Mouse (Mus musculus): ENCODE measurements around the gene Utrn. TPM values are rescaled to one million over a fixed set of nuclear protein-coding genes. Genes with fewer than 3 reads are reported as not detected.
"Not testable (repeated sequence)": the region's sequence is repeated elsewhere in the genome, so short reads cannot be mapped to it uniquely, and the experiment has no call there.

The Utrn gene
- polyA plus RNA-seq, 1 experiment from 2014 or later, result 67.0 TPM

DNA sequence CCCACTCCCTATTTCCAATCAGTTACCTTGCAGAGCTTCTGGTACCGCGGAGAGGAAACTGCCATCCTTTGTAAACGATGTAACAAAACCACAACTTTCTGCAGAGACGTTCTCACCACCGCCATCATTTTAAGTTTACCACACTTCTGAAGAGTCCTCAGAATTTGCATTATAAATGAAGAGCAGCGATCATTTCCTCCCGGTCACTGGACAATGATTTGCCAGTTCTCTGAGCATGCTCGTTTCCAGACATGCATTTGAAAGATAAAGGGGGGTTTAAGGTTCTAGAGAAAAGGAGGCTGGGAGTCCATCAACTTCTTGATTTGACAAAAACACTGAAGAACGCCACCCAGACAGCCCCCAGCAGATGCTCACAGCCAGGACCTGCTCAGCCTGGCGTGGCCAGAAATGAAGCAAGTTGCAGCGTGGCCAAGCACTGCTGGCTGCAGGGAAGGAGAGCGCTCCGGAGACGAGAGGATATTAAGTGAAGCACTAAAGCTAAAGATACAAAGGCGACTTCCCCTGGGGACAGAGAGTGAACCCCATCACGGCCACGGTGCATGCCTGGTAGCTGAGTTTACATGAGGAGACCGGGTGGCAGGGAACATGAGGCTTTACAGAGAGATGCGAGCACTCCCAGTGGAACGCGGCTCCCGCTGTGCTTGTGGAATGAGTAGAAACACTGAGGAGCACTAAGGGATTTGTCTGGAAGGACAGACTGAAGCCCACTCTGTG is 254.5 kb downstream of the Utrn start:
- no peaks in the 10 kb centered on the region for H3K27me3 ChIP-seq (ENCODE audit: control insufficient read depth, insufficient read depth, low read length)
- H3K4me3 ChIP-seq (ENCODE audit: control insufficient read depth in 1 of 2, insufficient read depth in 1 of 2, low read depth in 1 of 2, low read length in 2 of 2), result peak overlapping the region; percentile 7 to 21; a peak in 3 of 4 replicates
- no peak for ATAC-seq (ENCODE audit: insufficient number of reproducible peaks, insufficient read depth, low FRiP score, low read depth)
- no peak overlapping the region for H3K27ac ChIP-seq (replicated peaks in 1 of 2; ENCODE audit: control insufficient read depth in 1 of 2, insufficient read depth in 1 of 2, low read depth in 2 of 2, low read length in 2 of 2)
- H3K36me3 ChIP-seq (ENCODE audit: control insufficient read depth, insufficient read depth, low read length), result no peaks in the 10 kb centered on the region
- H3K4me2 ChIP-seq (ENCODE audit: low read length), result peak overlapping the region; percentile 55
- H3K4me1 ChIP-seq (ENCODE audit: control insufficient read depth in 2 of 2, insufficient read depth in 2 of 2, low read length in 2 of 2), result peaks cover 0 to 7% of the 10 kb centered on the region in 2 experiments; a peak in 1 of 4 replicates
- H3K9ac ChIP-seq (ENCODE audit: low read length), result peak overlapping the region; percentile 35; the same call in 1 of the 2 replicates
- H3K9me3 ChIP-seq (ENCODE audit: control insufficient read depth, low read length), result no peaks in the 10 kb centered on the region
- 15% methylated on average over 22 of the region's 22 CpGs for WGBS

- H3K9ac ChIP-seq (ENCODE audit: low read length), result no peak overlapping the region
- WGBS, result 22% methylated on average over 4 of the region's 4 CpGs
- ATAC-seq (ENCODE audit: insufficient number of reproducible peaks, insufficient read depth, low FRiP score, low read depth), result no peak
Measured at GRCm38 (mm10) chr10:12612235-12612863, 256.8 kb downstream of the Utrn start.

DNA sequence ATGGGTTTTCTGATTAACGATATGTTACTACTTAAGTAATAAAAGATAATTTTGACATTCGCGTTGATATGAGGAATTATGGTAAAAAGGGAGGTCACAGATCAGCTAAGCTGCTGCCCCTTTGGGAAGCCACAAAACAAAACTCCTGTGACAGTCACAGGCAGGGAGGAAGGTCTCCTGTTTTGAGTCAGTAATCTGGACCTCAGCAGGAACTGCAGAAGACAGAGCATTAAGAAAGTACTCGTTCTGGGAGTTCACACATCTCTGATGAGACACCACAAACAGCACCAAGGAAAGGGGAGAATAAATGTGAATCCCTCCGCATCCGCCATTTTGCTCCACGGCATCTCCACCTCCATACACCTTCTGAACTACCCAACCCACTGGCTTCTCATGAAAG is 259.3 kb downstream of the Utrn start:
- Histone ChIP-seq H3K27ac (replicated peaks in 1 of 2; ENCODE audit: control insufficient read depth in 1 of 2, insufficient read depth in 1 of 2, low read depth in 2 of 2, low read length in 2 of 2) (no peak overlapping the region), H3K27me3 (ENCODE audit: control insufficient read depth, insufficient read depth, low read length) (no peaks in the 10 kb centered on the region), H3K4me3 (ENCODE audit: control insufficient read depth in 1 of 2, insufficient read depth in 1 of 2, low read depth in 1 of 2, low read length in 2 of 2) (no peak overlapping the region), H3K4me1 (ENCODE audit: control insufficient read depth in 2 of 2, insufficient read depth in 2 of 2, low read length in 2 of 2) (peaks cover 0 to 6% of the 10 kb centered on the region in 2 experiments; a peak in 1 of 4 replicates), H3K36me3 (ENCODE audit: control insufficient read depth, insufficient read depth, low read length) (no peaks in the 10 kb centered on the region), H3K4me2 (ENCODE audit: low read length) (no peak overlapping the region), H3K9me3 (ENCODE audit: control insufficient read depth, low read length) (no peaks in the 10 kb centered on the region), H3K9ac (ENCODE audit: low read length) (no peak overlapping the region)
- ATAC-seq (ENCODE audit: insufficient number of reproducible peaks, insufficient read depth, low FRiP score, low read depth), result no peak
- 80% methylated on average over 7 of the region's 7 CpGs for WGBS

More at GRCm38 (mm10) chr10:12612235-12612863, 256.8 kb downstream of the Utrn start:
- no peak overlapping the region for H3K4me3 ChIP-seq (ENCODE audit: control insufficient read depth in 1 of 2, insufficient read depth in 1 of 2, low read depth in 1 of 2, low read length in 2 of 2)
- no peaks in the 10 kb centered on the region for H3K36me3 ChIP-seq (ENCODE audit: control insufficient read depth, insufficient read depth, low read length)
- H3K9me3 ChIP-seq (ENCODE audit: control insufficient read depth, low read length), result no peaks in the 10 kb centered on the region
- H3K4me2 ChIP-seq (ENCODE audit: low read length), result no peak overlapping the region
- H3K4me1 ChIP-seq (ENCODE audit: control insufficient read depth in 2 of 2, insufficient read depth in 2 of 2, low read length in 2 of 2), result peaks cover 0 to 7% of the 10 kb centered on the region in 2 experiments; a peak in 1 of 4 replicates
- H3K27me3 ChIP-seq (ENCODE audit: control insufficient read depth, insufficient read depth, low read length), result no peaks in the 10 kb centered on the region
- H3K27ac ChIP-seq (replicated peaks in 1 of 2; ENCODE audit: control insufficient read depth in 1 of 2, insufficient read depth in 1 of 2, low read depth in 2 of 2, low read length in 2 of 2), result no peak overlapping the region

- no peaks in the 10 kb centered on the region for H3K9me3 ChIP-seq (ENCODE audit: control insufficient read depth, low read length)
- no peak overlapping the region for H3K4me2 ChIP-seq (ENCODE audit: low read length)
- H3K4me1 ChIP-seq (ENCODE audit: control insufficient read depth in 2 of 2, insufficient read depth in 2 of 2, low read length in 2 of 2), result no peaks in the 10 kb centered on the region
- H3K4me3 ChIP-seq (ENCODE audit: control insufficient read depth in 1 of 2, insufficient read depth in 1 of 2, low read depth in 1 of 2, low read length in 2 of 2), result no peak overlapping the region
- H3K9ac ChIP-seq (ENCODE audit: low read length), result no peak overlapping the region
- no peaks in the 10 kb centered on the region for H3K36me3 ChIP-seq (ENCODE audit: control insufficient read depth, insufficient read depth, low read length)
- no peaks in the 10 kb centered on the region for H3K27me3 ChIP-seq (ENCODE audit: control insufficient read depth, insufficient read depth, low read length)
- no peak for ATAC-seq (ENCODE audit: insufficient number of reproducible peaks, insufficient read depth, low FRiP score, low read depth)
- H3K27ac ChIP-seq (replicated peaks in 1 of 2; ENCODE audit: control insufficient read depth in 1 of 2, insufficient read depth in 1 of 2, low read depth in 2 of 2, low read length in 2 of 2), result no peak overlapping the region
Measured at GRCm38 (mm10) chr10:12608634-12609033, 260.5 kb downstream of the Utrn start.

GRCm38 (mm10) chr10:12607180-12607579 is 262.0 kb downstream of the Utrn start:
- H3K36me3 ChIP-seq (ENCODE audit: control insufficient read depth, insufficient read depth, low read length); H3K27ac ChIP-seq (replicated peaks in 1 of 2; ENCODE audit: control insufficient read depth in 1 of 2, insufficient read depth in 1 of 2, low read depth in 2 of 2, low read length in 2 of 2); H3K4me2 ChIP-seq (ENCODE audit: low read length); H3K9ac ChIP-seq (ENCODE audit: low read length); H3K4me1 ChIP-seq (ENCODE audit: control insufficient read depth in 2 of 2, insufficient read depth in 2 of 2, low read length in 2 of 2); ATAC-seq (ENCODE audit: insufficient number of reproducible peaks, insufficient read depth, low FRiP score, low read depth); H3K4me3 ChIP-seq (ENCODE audit: control insufficient read depth in 1 of 2, insufficient read depth in 1 of 2, low read depth in 1 of 2, low read length in 2 of 2); H3K27me3 ChIP-seq (ENCODE audit: control insufficient read depth, insufficient read depth, low read length); H3K9me3 ChIP-seq (ENCODE audit: control insufficient read depth, low read length): not testable (repeated sequence)
- 86% methylated on average over 6 of the region's 6 CpGs for WGBS

DNA sequence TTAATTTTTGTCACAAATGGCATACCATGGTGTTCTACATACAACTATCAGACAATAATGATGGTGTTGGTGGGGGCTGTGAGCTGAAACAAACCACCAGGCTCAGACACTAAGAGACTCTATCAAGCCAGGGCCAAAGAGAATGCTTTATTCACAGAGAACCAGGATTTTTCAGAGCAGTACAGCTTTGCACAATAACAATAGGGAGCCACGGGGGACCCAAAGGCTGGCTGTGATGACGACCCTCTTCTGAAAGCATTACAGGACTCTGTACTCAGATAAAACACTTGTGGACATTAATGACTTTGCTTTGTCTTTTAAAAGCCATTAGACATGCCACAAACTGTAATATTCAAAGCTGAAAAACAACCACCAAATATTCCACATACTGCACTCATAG is 273.8 kb downstream of the Utrn start:
- Histone ChIP-seq H3K4me3 (ENCODE audit: control insufficient read depth in 1 of 2, insufficient read depth in 1 of 2, low read depth in 1 of 2, low read length in 2 of 2) (no peak overlapping the region), H3K27me3 (ENCODE audit: control insufficient read depth, insufficient read depth, low read length) (no peaks in the 10 kb centered on the region), H3K4me1 (ENCODE audit: control insufficient read depth in 2 of 2, insufficient read depth in 2 of 2, low read length in 2 of 2) (no peaks in the 10 kb centered on the region), H3K4me2 (ENCODE audit: low read length) (no peak overlapping the region), H3K36me3 (ENCODE audit: control insufficient read depth, insufficient read depth, low read length) (no peaks in the 10 kb centered on the region), H3K9me3 (ENCODE audit: control insufficient read depth, low read length) (no peaks in the 10 kb centered on the region), H3K27ac (replicated peaks in 1 of 2; ENCODE audit: control insufficient read depth in 1 of 2, insufficient read depth in 1 of 2, low read depth in 2 of 2, low read length in 2 of 2) (no peak overlapping the region), H3K9ac (ENCODE audit: low read length) (no peak overlapping the region)
- WGBS, result 21% methylated on average over 2 of the region's 2 CpGs
- ATAC-seq (ENCODE audit: insufficient number of reproducible peaks, insufficient read depth, low FRiP score, low read depth), result no peak

DNA sequence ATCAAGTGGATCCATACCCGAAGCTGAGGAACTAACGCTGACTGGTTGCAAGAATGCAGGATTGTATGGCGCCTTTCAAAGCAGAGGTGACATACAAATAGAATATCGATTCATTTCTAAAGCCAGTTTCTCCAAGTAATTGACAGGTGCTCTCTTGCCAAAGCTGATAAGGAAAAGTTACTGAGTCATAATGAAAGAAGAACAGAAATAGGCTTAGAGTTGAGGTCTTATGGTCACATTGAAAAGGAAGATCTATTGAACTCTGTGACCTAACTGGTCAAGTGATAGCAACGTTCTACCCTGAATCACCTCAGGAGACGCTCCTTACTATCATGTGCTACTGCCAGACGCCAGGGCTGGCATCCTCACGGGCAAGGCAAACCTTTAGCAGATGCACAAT is 274.2 kb downstream of the Utrn start:
- ATAC-seq (ENCODE audit: insufficient number of reproducible peaks, insufficient read depth, low FRiP score, low read depth), result no peak
- H3K4me2 ChIP-seq (ENCODE audit: low read length), result no peak overlapping the region

More for the DNA sequence above, 274.2 kb downstream of the Utrn start:
- H3K9ac ChIP-seq (ENCODE audit: low read length), result no peak overlapping the region
- H3K4me1 ChIP-seq (ENCODE audit: control insufficient read depth in 2 of 2, insufficient read depth in 2 of 2, low read length in 2 of 2), result no peaks in the 10 kb centered on the region
- H3K36me3 ChIP-seq (ENCODE audit: control insufficient read depth, insufficient read depth, low read length), result no peaks in the 10 kb centered on the region
- H3K4me3 ChIP-seq (ENCODE audit: control insufficient read depth in 1 of 2, insufficient read depth in 1 of 2, low read depth in 1 of 2, low read length in 2 of 2), result no peak overlapping the region
- no peaks in the 10 kb centered on the region for H3K27me3 ChIP-seq (ENCODE audit: control insufficient read depth, insufficient read depth, low read length)
- H3K9me3 ChIP-seq (ENCODE audit: control insufficient read depth, low read length), result no peaks in the 10 kb centered on the region
- H3K27ac ChIP-seq (replicated peaks in 1 of 2; ENCODE audit: control insufficient read depth in 1 of 2, insufficient read depth in 1 of 2, low read depth in 2 of 2, low read length in 2 of 2), result no peak overlapping the region
- WGBS, result 80% methylated on average over 8 of the region's 8 CpGs

Measured in heart, embryonic 14.5 days (tissue).